Mouse (Mus musculus) megakaryocyte, embryonic 14.5 days (primary cell): ENCODE measurements around the gene Mob3a.

Experiments
- FLI1 ChIP-seq: IDR thresholded peaks from 2 replicates; pipeline ENCODE4 v1.6.1; 2012; ENCODE audit warnings: low read length, inconsistent platforms, mixed read lengths
- GATA1 ChIP-seq: IDR thresholded peaks from 3 replicates; pipeline ENCODE4 v1.6.1; 2012; ENCODE audit warnings: mixed read lengths, low read length, inconsistent platforms, borderline replicate concordance

DNA sequence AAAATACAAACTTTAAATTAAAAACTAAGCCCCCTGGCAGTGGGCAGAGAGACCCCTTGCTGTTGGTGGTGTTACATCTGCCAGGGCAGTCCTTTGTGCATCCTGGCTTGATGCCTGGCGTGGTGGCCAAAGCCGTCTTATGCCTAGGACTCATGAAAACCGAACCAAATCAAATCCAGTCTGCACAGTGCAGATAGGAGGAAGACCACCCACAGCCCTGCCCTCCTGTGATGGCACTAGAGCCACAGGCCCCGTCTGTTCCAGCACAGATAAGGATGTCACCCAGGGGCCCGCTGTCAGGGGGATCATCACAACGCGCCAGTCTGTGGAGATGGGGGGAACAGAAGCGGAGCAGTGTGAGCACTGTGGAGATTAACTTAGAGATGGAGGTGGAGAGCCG is 4.0 kb downstream of the Mob3a start:
- TF ChIP-seq GATA1 = peak; percentile 93
- no peak for TF ChIP-seq FLI1
